Mouse (Mus musculus) layer of hippocampus, adult 11-12 months (tissue): ENCODE measurements at regions not wholly inside any gene's neighbourhood (a gene's known extent, or its start where the extent isn't known, plus 50 kb on each side); places are given as distances from the start of the nearest gene placed in this dataset.

Experiments used
- DNase-seq: peaks from one replicate; pipeline ENCODE4 v3.0.0; 2022; ENCODE audit warnings: low spot score

DNA sequence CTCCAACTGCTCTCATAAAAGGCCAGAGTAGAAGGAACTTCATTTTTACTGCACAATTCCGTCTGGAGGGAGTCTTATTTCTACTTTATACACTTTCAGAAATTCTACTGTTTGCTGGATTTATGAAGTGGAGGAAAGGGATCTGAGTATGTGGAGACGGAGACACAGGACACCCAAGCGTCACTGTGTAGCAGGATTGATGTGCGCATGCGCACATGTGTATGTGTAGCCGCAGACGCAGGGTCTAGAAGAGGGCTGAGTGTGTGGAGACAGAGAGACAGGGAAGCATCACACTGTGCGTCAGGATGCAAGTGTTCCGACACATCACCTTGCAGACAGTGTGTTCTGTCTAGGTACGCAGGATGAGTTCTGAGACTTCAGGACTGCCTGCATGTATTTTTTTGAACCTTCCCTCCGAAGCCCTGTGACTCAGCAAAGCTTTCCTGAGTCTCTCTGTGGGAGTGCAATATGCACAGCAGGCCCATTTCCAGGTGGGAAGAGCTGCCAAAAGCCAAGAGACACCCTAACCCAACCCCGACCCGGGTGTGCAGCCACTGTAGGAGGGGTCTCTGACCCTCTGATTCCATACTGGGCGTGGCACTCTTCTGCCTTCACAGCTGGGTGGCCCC, 67.1 kb upstream of the Fam19a5 start:
- no peak for DNase-seq

DNA sequence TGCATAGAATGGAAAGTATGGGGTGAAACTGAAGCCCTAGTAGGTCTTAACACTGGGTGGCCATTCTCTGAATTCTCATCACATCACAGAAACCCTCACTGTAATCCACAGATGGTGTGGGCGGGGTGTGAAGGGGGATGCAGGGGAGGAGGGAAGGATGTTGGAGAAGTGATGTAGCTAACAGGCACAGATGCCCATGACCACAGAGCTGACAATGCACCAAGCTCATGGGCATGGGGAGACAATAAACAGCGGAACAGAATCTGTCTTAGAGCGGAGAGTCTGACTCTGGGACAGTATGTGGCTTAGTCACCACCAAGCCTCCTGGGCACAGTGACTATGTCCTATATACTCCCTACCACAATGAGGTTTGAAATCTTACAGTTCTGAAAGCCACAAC, 63.3 kb upstream of the Fam19a5 start:
- peak; percentile 32 for DNase-seq
